Mouse (Mus musculus) left cerebral cortex, adult 8-10 months (tissue): ENCODE measurements around the gene Mastl. TPM values are rescaled to one million over a fixed set of nuclear protein-coding genes. Genes with fewer than 3 reads are reported as not detected.

Experiments
- DNase-seq, 2 experiments: peaks; one replicate each; pipeline ENCODE4 v3.0.0; 2022; ENCODE audit warnings: low spot score in 2 of 2
- total RNA-seq, 4 experiments: library from RNA; stranded (reverse); gene quantifications; 2 replicates each; pipeline ENCODE4 v1.2.4; 2022

Mastl gene
- total RNA-seq, 4 experiments from 2014 or later = 0.63 to 1.4 (median 1.0) TPM

DNA sequence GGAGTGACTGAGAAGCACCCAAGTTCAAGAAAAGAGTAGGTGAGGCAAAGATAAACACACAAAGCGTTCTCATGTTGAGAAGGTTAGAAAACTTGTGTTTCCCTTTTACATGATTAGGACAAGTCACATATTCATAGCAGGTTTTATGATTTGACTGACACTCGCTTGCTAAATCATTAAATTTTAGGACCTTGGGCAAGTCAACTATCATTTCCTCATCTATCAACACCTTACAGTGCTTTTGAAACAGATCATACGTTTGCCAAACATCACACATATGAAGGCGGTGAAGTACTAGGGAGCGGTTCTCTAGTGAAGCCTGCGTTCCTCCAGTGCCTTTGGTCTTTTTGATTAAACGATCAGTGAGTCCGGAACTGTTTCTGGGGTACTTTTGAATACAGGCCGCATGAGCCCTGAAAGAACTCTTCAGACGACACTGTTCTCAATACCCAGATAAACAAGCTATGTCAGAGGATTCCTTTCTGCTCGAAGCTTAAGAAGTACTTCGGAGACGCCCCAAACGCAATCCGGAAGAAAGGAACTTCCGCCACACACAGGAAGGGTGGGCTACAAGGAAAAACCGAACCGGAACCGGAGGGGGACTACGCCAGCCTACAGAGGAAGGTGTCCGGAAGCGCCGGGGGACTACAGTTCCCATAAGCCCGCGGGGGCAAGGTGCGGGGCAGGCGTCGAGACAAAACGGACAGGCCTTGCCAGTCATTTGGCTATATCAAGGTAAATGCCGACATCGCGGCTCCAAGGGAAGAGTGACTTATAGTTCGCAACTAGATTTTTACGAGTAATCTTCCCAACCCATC, 88.1 kb downstream of the Mastl start, which contains the start of gene Acbd5:
TSS of gene Acbd5 (plus strand) at position 616 of the 818 bp plus-strand sequence.
- peak; percentile 89 to 96 for DNase-seq

Other genes with a start within 250 kb of the Mastl start
- gene Abi1, start 115.8 kb downstream of the Mastl start, total RNA-seq = 100 to 1,000 TPM; 130 to 152 (median 136) TPM
- gene Acbd5, start 87.9 kb downstream of the Mastl start, total RNA-seq = 10 to 100 TPM; 79.3 to 92.0 (median 82.7) TPM
- 10 to 100 TPM; 79.6 to 92.2 (median 89.9) TPM for gene Yme1l1, start 345 bp upstream of the Mastl start, total RNA-seq
- under 1 TPM; 0.21 to 0.57 (median 0.41) TPM for gene 4931423N10Rik, start 51.5 kb upstream of the Mastl start, total RNA-seq
- gene Nxph2, start 165.2 kb upstream of the Mastl start, total RNA-seq = 1 to 10 TPM; 2.0 to 2.8 (median 2.2) TPM